Mouse (Mus musculus) cerebellum, adult (tissue): ENCODE results near the gene Cfap157.

Experiments used
- ATAC-seq: cut with Nextera tagmentation; 2 replicates; pipeline ENCODE4 v1.9.2; 2017; ENCODE audit warnings: mild to moderate bottlenecking, moderate library complexity, mixed read lengths; ENCODE audit not compliant: insufficient number of reproducible peaks, low FRiP score, low TSS enrichment

The Cfap157 gene

GRCm38 (mm10) chr2:32784048-32784681, at the start of gene Cfap157:
Gene Cfap157, minus strand, starts transcription at chr2:32784428.
- ATAC-seq = no peak

GRCm38 (mm10) chr2:32828979-32829676, 44.9 kb upstream of the Cfap157 start:
- ATAC-seq = no peak

- ATAC-seq = no peak
Measured at GRCm38 (mm10) chr2:32825796-32826195, 41.6 kb upstream of the Cfap157 start.

GRCm38 (mm10) chr2:32824778-32825177, 40.5 kb upstream of the Cfap157 start:
- no peak for ATAC-seq

DNA sequence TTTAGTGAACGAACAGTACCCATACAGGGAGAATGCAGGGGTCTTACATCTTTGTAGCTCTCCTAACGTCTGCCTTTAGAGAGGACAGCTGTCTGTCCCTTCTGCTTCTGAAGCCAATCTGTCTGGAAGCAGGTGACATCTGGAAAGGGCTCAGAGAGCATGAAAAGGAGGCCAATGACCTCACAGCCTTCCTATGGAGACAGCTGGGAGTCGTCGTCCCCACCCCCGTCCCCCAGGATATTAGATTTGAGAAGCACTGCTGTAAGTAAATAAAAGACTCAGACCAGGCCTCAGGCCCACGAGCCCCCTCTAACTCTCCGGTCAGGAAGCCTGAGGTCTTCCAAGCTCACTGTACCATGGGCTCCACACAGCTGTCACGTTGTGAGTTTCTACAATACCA, 40.0 kb upstream of the Cfap157 start:
- ATAC-seq = no peak

GRCm38 (mm10) chr2:32823579-32824154, 39.4 kb upstream of the Cfap157 start:
- ATAC-seq = no peak

DNA sequence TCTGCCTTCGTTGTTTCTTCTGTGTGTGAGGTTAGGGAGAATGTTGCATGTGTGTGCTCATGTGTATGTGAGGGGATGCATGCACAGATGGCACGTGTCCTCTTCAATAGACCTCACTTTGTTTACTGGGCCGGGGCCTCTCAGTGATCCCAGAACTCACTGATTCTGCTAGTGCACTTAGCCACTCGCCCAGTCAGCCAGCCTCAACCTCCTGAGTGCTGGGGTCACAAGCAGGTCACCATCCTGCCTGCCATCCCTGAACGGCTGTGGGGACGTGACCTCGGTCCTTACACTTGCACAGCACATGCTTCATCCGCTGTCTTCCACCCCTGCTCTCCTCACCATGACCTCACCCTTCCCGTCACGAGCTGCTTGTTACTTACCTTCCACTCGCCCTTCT, 38.9 kb upstream of the Cfap157 start:
- ATAC-seq = no peak

GRCm38 (mm10) chr2:32822643-32823042, 38.4 kb upstream of the Cfap157 start:
- ATAC-seq = 0 out of 2 replicates have a peak, but pooled peaks have one; percentile 23

- no peak for ATAC-seq
Measured at GRCm38 (mm10) chr2:32821041-32821802, 37.0 kb upstream of the Cfap157 start.

DNA sequence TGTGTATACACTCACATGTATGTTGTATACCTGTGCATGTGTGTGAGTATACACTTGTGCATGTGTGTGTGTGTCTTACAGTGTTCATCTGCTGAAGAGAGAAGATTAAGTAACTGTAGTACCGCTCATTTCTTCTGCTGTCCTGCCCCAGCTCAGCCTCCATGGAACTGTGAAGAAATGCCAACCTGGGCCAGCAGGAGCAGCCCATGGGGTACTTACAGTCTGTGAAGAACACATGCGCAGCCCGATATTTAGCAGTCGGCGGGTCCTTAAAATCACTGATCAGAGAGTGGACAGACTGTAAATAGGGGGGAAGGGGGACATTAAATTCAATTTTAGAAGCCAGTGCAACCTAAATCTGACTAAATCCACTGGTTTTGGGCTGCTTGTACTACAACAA, 34.0 kb upstream of the Cfap157 start:
- no peak for ATAC-seq

- 0 out of 2 replicates have a peak, but pooled peaks have one; percentile 36 for ATAC-seq
Measured at GRCm38 (mm10) chr2:32817589-32817988, 33.4 kb upstream of the Cfap157 start.

GRCm38 (mm10) chr2:32816946-32817581, 32.8 kb upstream of the Cfap157 start:
- peak; percentile 74 for ATAC-seq

- no peak for ATAC-seq
Measured at GRCm38 (mm10) chr2:32816497-32816896, 32.3 kb upstream of the Cfap157 start.

DNA sequence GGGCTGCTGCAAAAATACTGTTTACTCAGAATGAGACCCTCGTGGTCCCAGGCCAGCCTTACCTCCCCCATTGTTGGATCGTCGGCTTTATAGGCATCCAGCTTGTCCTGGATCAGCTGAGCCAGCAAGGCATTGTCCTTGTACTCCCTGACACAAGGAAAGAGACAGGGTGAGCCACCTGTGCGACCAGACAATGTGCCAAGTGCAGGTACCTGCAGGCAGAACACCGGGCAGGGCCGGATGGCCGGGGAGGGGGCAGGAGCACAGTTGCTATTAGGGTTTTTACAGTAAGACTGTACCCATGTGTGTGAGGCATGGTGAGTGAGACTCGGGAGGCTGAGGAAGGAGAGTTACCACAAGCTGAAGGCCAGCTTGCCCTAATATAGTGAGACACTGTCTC, 27.7 kb upstream of the Cfap157 start:
- peak; percentile 69 for ATAC-seq

DNA sequence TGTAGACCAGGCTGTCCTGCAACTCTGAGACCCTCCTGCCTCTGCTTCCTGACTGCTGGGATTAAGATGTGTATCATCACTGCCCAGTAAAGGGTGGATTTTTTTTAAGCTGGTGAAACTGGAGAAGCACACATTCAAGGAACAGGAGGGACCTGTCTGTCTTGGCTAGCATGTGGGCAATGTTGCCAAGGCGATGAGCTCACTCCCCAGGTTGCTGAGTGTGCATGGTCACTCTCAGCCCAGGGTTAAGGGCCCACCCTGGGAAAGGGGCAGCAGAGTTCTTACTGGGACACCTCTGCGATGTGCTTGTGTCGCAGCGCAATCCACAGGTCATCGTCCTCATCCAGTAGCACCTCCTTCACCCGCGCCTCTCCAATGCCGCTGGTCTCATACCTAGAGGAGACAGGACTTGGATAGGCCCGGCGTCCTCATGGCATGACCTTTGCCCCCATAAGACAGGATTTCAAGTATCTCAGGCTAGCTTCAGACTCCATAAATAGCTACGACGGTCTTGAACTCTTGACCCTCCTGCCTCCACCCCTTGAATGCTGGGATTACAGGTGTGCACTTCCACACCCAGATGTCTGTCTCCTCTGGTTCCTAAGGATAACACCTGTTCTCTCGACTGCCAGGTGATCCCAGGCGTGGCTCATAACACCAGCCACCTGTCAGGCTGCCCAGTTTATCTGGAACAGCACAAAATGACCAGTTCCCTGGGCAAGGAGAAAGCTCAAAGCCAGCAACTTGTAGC, 24.8 kb upstream of the Cfap157 start:
- no peak for ATAC-seq

DNA sequence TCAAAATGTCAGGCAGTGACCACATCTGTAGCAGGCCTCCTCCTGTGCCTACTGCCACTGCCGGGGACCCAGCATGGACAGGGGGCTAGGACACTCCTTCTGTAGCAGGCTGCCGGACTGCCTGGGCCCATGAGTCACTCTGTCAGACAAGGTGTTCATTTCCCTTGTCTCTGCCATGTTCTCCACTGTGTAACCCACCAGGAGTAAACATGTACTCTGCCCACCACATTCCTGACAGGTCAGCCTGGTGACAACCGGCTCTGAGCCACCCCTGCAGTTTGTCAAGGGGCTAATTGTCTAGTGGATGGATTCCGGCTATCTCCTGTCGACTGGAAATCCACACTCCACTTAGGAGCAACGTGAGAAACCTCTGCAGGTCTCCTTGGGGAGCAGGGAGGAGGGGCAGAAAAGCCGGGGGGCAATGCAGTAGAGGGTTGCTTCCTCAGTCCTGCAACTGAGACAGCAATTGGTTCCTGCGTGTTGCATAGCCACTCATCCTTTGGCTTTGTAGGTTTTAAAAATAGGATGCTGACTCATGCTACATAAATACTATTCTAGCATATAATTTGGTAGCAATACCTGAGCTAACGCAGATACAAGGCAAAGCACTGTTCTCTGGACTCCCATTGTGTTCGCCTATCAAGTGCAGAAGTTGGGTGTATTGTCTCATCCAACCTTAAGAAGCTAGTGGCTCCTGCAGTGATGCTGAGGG, 14.2 kb upstream of the Cfap157 start:
- no peak for ATAC-seq

DNA sequence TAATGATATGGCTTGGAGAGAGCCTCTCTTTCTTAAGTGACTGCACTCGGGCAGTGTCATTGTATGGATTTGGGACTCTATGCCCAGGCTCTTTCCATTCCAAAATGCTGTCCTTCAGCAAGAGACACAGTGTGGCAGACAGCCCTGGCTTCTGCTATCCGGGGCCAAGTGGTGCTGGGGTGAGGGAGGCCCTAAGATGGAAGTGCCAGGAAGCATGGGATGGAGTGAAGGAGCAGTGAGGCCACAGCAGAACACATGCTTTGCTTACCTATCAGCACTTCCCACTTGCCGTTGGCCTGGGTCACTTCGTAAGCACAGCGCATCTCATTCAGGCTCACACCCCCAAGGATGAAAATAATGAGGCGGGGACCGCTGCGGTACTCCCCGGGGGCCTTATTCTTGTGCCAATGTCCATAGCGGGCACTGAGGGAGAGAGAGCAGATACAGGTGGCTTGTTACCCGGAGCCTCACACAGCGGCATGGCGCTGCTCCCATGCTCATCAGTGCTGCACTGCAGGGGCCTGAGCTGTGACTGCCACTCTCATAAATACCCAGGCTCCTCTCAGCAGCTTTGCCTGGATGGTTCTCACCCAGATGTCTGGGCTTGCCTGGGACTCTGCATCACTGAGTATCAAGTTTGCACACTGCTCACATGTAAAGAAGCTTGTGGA, 11.7 kb upstream of the Cfap157 start:
- no peak for ATAC-seq

GRCm38 (mm10) chr2:32791297-32791696, 7.1 kb upstream of the Cfap157 start:
- ATAC-seq = no peak

DNA sequence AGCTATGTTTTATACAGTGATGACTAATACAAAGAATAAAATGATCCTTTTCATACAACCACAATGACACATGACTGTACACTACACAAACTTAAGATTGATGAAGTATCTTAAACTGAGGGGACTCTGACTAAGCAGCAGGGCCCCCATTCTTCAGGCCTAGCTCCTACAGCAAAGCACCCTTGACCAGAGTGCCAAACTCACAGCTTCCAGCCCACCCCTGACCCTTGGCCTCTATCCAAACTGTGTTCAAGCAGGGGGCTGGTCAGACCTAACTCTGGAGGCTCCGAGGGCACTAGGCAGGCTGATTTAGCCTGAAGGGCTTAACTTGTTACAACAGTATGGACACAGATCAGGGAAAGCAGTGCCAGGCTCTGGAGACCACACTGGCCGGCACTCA, 4.4 kb upstream of the Cfap157 start:
- no peak for ATAC-seq
